Comparison of ENCODE assay signal across 8 mouse cellular contexts in genomic region chr3:14381421-14381992, GRCm38 (mm10).
DNase-seq lines count a peak whose midpoint lies in the region; ATAC-seq and TF ChIP-seq lines count a peak whose summit lies in the region.

No protein-coding gene starts in this region.

- no peaks in the 10 kb centered on the region for H3K36me3 ChIP-seq in intestine, embryonic 16.5 days (ENCODE audit: control insufficient read depth, insufficient read depth, low read length)
- no peaks in the 10 kb centered on the region for H3K36me3 ChIP-seq in small intestine, adult 2 months (ENCODE audit: control insufficient read depth, insufficient read depth, low read length)

- H3K27me3 ChIP-seq in intestine, embryonic 16.5 days (replicated peaks; ENCODE audit: control insufficient read depth, insufficient read depth, low read length): no peaks in the 10 kb centered on the region
- no peaks in the 10 kb centered on the region for H3K27me3 ChIP-seq in small intestine, adult 2 months (ENCODE audit: control insufficient read depth, insufficient read depth, low read length)

- peak; percentile 76 for ATAC-seq in cerebellum, adult (ENCODE audit: insufficient number of reproducible peaks, low FRiP score, low TSS enrichment)
- ATAC-seq in intestine, embryonic 16.5 days: peak; percentile 93
- ATAC-seq in megakaryocyte-erythroid progenitor cell, adult 5-6 weeks (replicated peaks; ENCODE audit: low FRiP score, low TSS enrichment, poor library complexity, severe bottlenecking): peak; percentile 97

- 11% methylated on average over 18 of the region's 18 CpGs for WGBS in intestine, embryonic 16.5 days
- WGBS in small intestine, adult 2 months: 12% methylated on average over 18 of the region's 18 CpGs

- TF ChIP-seq CTCF in small intestine, adult 2 months (IDR thresholded peaks at IDR 0.05; ENCODE audit: extremely low read depth, insufficient read length, insufficient replicate concordance, low read depth, low read length): peak; percentile 91; the same call in 1 of the 2 replicates

- TF ChIP-seq POLR2A in small intestine, adult 2 months (IDR thresholded peaks at IDR 0.05; ENCODE audit: low read depth, low read length): no peak

- no peak overlapping the region for H3K27ac ChIP-seq in intestine, embryonic 16.5 days (ENCODE audit: low read length)
- H3K27ac ChIP-seq in small intestine, adult 2 months (ENCODE audit: insufficient read depth, low read depth, low read length): no peak overlapping the region

- no peaks in the 10 kb centered on the region for H3K9me3 ChIP-seq in intestine, embryonic 16.5 days (ENCODE audit: control insufficient read depth, low read length)

- peak overlapping the region; percentile 9; the same call in 1 of the 2 replicates for H3K4me3 ChIP-seq in intestine, embryonic 16.5 days (ENCODE audit: low read length)
- peak overlapping the region; percentile 27 for H3K4me3 ChIP-seq in small intestine, adult 2 months (ENCODE audit: low read depth, low read length)

- H3K9ac ChIP-seq in intestine, embryonic 16.5 days (ENCODE audit: low read depth, low read length): no peak overlapping the region

- no peak for DNase-seq in cerebellum, adult 11-12 months
- peak; percentile 22 for DNase-seq in cerebellum, adult 9-11 months
- peak; percentile 31 to 62 for DNase-seq in frontal cortex, postnatal 10 days (ENCODE audit: low spot score in 2 of 2)
- peak; percentile 73 to 76 for DNase-seq in left cerebral cortex, postnatal 14 days (ENCODE audit: low spot score in 2 of 2)

- 0 out of 2 replicates have a peak, but pooled peaks cover 2% of the 10 kb centered on the region for H3K4me1 ChIP-seq in intestine, embryonic 16.5 days (ENCODE audit: control insufficient read depth, insufficient read depth, low read length)
- 0 out of 2 replicates have a peak, but pooled peaks cover 2% of the 10 kb centered on the region for H3K4me1 ChIP-seq in small intestine, adult 2 months (ENCODE audit: control insufficient read depth, insufficient read depth, insufficient read length, low read length)

- H3K4me2 ChIP-seq in intestine, embryonic 16.5 days (ENCODE audit: low read depth, low read length): peak overlapping the region; percentile 15; the same call in 1 of the 2 replicates

- intact Hi-C loops in left cerebral cortex, postnatal 14 days (cut with DNase I): loop anchor here (2.0 to 10.0 kb wide), 3 partner anchors 283 to 504 kb away; no protein-coding TSS in a partner anchor
